8 mouse cellular contexts compared by ENCODE assay signal in genomic region chr7:19083701-19084100, GRCm38 (mm10). TPM values are rescaled to one million over a fixed set of nuclear protein-coding genes. Genes with fewer than 3 reads are reported as not detected.
DNase-seq lines count a peak whose midpoint lies in the region; ATAC-seq lines count a peak whose summit lies in the region.

Gene Dmpk (plus strand): TSS chr7:19083849.

- no peaks in the 10 kb centered on the region for H3K9me3 ChIP-seq in kidney, embryonic 15.5 days (replicated peaks)
- H3K9me3 ChIP-seq in midbrain, embryonic 10.5 days (replicated peaks): no peaks in the 10 kb centered on the region

- H3K36me3 ChIP-seq in kidney, embryonic 15.5 days: peaks cover 67% of the 10 kb centered on the region
- H3K36me3 ChIP-seq in midbrain, embryonic 10.5 days: peaks cover 81% of the 10 kb centered on the region

- H3K4me1 ChIP-seq in kidney, embryonic 15.5 days: peaks cover 61% of the 10 kb centered on the region
- peaks cover 52% of the 10 kb centered on the region for H3K4me1 ChIP-seq in midbrain, embryonic 10.5 days

- H3K27me3 ChIP-seq in kidney, embryonic 15.5 days: no peaks in the 10 kb centered on the region
- peaks cover 22% of the 10 kb centered on the region for H3K27me3 ChIP-seq in midbrain, embryonic 10.5 days (ENCODE audit: low read depth, poor library complexity, severe bottlenecking)

- DNase-seq in kidney, adult 11 months: no peak
- peak; percentile 65 to 68 for DNase-seq in adrenal gland, adult 18-20 months (ENCODE audit: low spot score in 2 of 2)
- DNase-seq in heart, adult 18-20 months: peak; percentile 74 to 77
- DNase-seq in kidney, postnatal 14 days: peak; percentile 40
- DNase-seq in midbrain, embryonic 10.5 days (ENCODE audit: low spot score): no peak
- no peak for DNase-seq in cerebellum, adult 18-20 months
- no peak for DNase-seq in T-cell, adult 2 months (ENCODE audit: low spot score)

- peak within 1 kb of the TSS; percentile 55 for H3K4me2 ChIP-seq in kidney, embryonic 15.5 days

- peak; percentile 43; the same call in 1 of the 2 replicates for ATAC-seq in kidney, embryonic 15.5 days (replicated peaks; ENCODE audit: low FRiP score)

- peak within 1 kb of the TSS; percentile 39 for H3K4me3 ChIP-seq in kidney, embryonic 15.5 days (replicated peaks)
- peak within 1 kb of the TSS; percentile 14; the same call in 1 of the 2 replicates for H3K4me3 ChIP-seq in midbrain, embryonic 10.5 days

- H3K27ac ChIP-seq in kidney, embryonic 15.5 days: peak within 1 kb of the TSS; percentile 76
- H3K27ac ChIP-seq in midbrain, embryonic 10.5 days (replicated peaks): no peak within 1 kb of the TSS

- H3K9ac ChIP-seq in kidney, embryonic 15.5 days: 0 out of 2 replicates have a peak within 1 kb of the TSS, but pooled peaks have one; percentile 26

- 30% methylated on average over 10 of the region's 10 CpGs for WGBS in kidney, embryonic 15.5 days
- WGBS in midbrain, embryonic 10.5 days: 49% methylated on average over 10 of the region's 10 CpGs

RNA-seq across cellular contexts. Expression of gene Dmpk, which starts in this region (rescaled TPM):
- polyA plus RNA-seq in kidney, embryonic 15.5 days (2015; fragmentation: Nextera tagmentation; extraction: Ambion mirVana): 18.1 and 24.7 TPM in 2 replicates
- total RNA-seq in adrenal gland, adult 18-20 months (2021): 100 to 1,000 TPM; 127 to 137 TPM
- 100 to 1,000 TPM; 503 to 516 TPM for total RNA-seq in heart, adult 18-20 months (2021)
- polyA plus RNA-seq in midbrain, embryonic 10.5 days (2016; fragmentation: Nextera tagmentation; extraction: Ambion mirVana): 8.2 and 8.8 TPM in 2 replicates

Comparison
In these comparisons a context has a peak if more than half of its experiments do, and no peak if none do; other contexts are left out.
1. DNase-seq: peak in adrenal gland, adult 18-20 months (2 of 2), heart, adult 18-20 months (2 of 2) and kidney, postnatal 14 days (single experiment); none in kidney, adult 11 months (single experiment), midbrain, embryonic 10.5 days (single experiment), cerebellum, adult 18-20 months (0 of 2) and T-cell, adult 2 months (single experiment).